Mouse (Mus musculus) liver, adult 2 months (tissue): ENCODE data around the gene T2. TPM values are rescaled to one million over a fixed set of nuclear protein-coding genes. Genes with fewer than 3 reads are reported as not detected.
"Not testable (repeated sequence)": the region's sequence is repeated elsewhere in the genome, so short reads cannot be mapped to it uniquely, and the experiment has no call there.

Source experiments
- DNase-seq: peaks from one replicate; pipeline ENCODE4 v3.0.0-alpha.2; 2011; ENCODE audit warnings: low read depth, low spot score; ENCODE audit errors: extremely low read depth
- H3K27ac ChIP-seq: fragments of 200-500 bp; replicated peaks from 2 replicates; pipeline ENCODE4 v1.5.1; 2012; ENCODE audit warnings: low read depth, mild to moderate bottlenecking, control low read depth, inconsistent platforms, low read length; ENCODE audit not compliant: insufficient read depth
- H3K27me3 ChIP-seq: fragments of 200-500 bp; 2 replicates; pipeline ENCODE4 v1.6.1; 2012; ENCODE audit warnings: mild to moderate bottlenecking, moderate library complexity, low read length, inconsistent platforms; ENCODE audit not compliant: control insufficient read depth, insufficient read depth
- H3K36me3 ChIP-seq: fragments of 200-500 bp; 2 replicates; pipeline ENCODE4 v1.6.1; 2012; ENCODE audit warnings: low read length, inconsistent platforms; ENCODE audit not compliant: control insufficient read depth, insufficient read depth
- H3K4me1 ChIP-seq: fragments of 200-500 bp; 2 replicates; pipeline ENCODE4 v1.6.1; 2011; ENCODE audit warnings: low read length; ENCODE audit not compliant: control insufficient read depth, insufficient read depth
- H3K4me3 ChIP-seq: fragments of 200-500 bp; 2 replicates; pipeline ENCODE4 v1.5.1; 2011; ENCODE audit warnings: low read depth, mild to moderate bottlenecking, control low read depth, low read length, moderate library complexity; ENCODE audit not compliant: insufficient read depth
- H3K79me2 ChIP-seq: fragments of 200-500 bp; 2 replicates; pipeline ENCODE4 v1.6.1; 2012; ENCODE audit warnings: inconsistent platforms, mild to moderate bottlenecking, low read length, moderate library complexity; ENCODE audit not compliant: control insufficient read depth, insufficient read depth
- H3K9ac ChIP-seq: fragments of 200-500 bp; 2 replicates; pipeline ENCODE4 v1.6.1; 2012; ENCODE audit warnings: low read depth, mild to moderate bottlenecking, control low read depth, inconsistent platforms, low read length
- CTCF ChIP-seq: fragments of 200-500 bp; IDR thresholded peaks from 2 replicates; pipeline ENCODE4 v1.5.1; 2011; ENCODE audit warnings: low read depth, low read length, control low read depth
- POLR2A ChIP-seq: fragments of 200-500 bp; IDR thresholded peaks from 2 replicates; pipeline ENCODE4 v1.6.1; 2011; ENCODE audit warnings: low read length, control low read depth; ENCODE audit not compliant: insufficient read depth; ENCODE audit errors: extremely low read depth
- WGBS: fragments of 180-500 bp; shearing (Covaris S2); methylation state at CpG from one replicate; pipeline ENCODE4 v1.1.7; 2018; 5-methylcytosine and 5-hydroxymethylcytosine counted together
- polyA plus RNA-seq: library from polyadenylated mRNA; depleted of rRNA; stranded (reverse); fragments of >200 nt; gene quantifications from 2 replicates; pipeline ENCODE4 v1.2.3, GENCODE M21; 2012; rRNA removed
- total RNA-seq: library from RNA; depleted of rRNA; stranded (reverse); fragments of >200 nt; gene quantifications from 2 replicates; pipeline ENCODE4 v1.2.3, GENCODE M21; 2014; rRNA removed

The T2 gene
- total RNA-seq (not detected in 2 replicates), polyA plus RNA-seq (not detected in 2 replicates)

- 78% methylated on average over 6 of the region's 6 CpGs for WGBS
- Histone ChIP-seq H3K36me3 (no peaks in the 10 kb centered on the region), H3K27ac (no peak within 1 kb of the TSS), H3K27me3 (no peaks in the 10 kb centered on the region), H3K79me2 (no peaks in the 10 kb centered on the region), H3K9ac (no peak within 1 kb of the TSS), H3K4me3 (no peak within 1 kb of the TSS), H3K4me1 (no peaks in the 10 kb centered on the region)
- TF ChIP-seq POLR2A (no peak), CTCF (no peak)
- DNase-seq: no peak
These were observed at the start of gene T2 for GRCm38 (mm10) chr17:8355692-8356091. Gene T2 (plus strand): TSS chr17:8355992.

GRCm38 (mm10) chr17:8310838-8311614, 44.8 kb upstream of the T2 start, which contains the start of gene Sft2d1:
Gene Sft2d1 (plus strand): TSS chr17:8311102.
- Histone ChIP-seq H3K79me2 (peaks cover 32% of the 10 kb centered on the region), H3K4me1 (peaks cover 22% of the 10 kb centered on the region), H3K27ac (peak within 1 kb of the TSS; percentile 92), H3K4me3 (peak within 1 kb of the TSS; percentile 98), H3K9ac (peak within 1 kb of the TSS; percentile 97), H3K27me3 (no peaks in the 10 kb centered on the region), H3K36me3 (no peaks in the 10 kb centered on the region)
- no peak for TF ChIP-seq CTCF
- 0 out of 2 replicates have a peak, but pooled peaks have one; percentile 10 for TF ChIP-seq POLR2A
- DNase-seq: peak; percentile 83
- under 1% methylated on average over 54 of the region's 54 CpGs for WGBS

GRCm38 (mm10) chr17:8311751-8312150, 44.0 kb upstream of the T2 start:
- peaks cover 38% of the 10 kb centered on the region for H3K79me2 ChIP-seq
- H3K9ac ChIP-seq: no peak overlapping the region; the same call in 1 of the 2 replicates
- H3K27me3 ChIP-seq: no peaks in the 10 kb centered on the region

GRCm38 (mm10) chr17:8313976-8314375, 41.8 kb upstream of the T2 start:
- Histone ChIP-seq H3K36me3 (no peaks in the 10 kb centered on the region), H3K27me3 (no peaks in the 10 kb centered on the region), H3K79me2 (peaks cover 48% of the 10 kb centered on the region), H3K27ac (peak overlapping the region; percentile 95), H3K9ac (0 out of 2 replicates have a peak overlapping the region, but pooled peaks have one; percentile 4), H3K4me3 (no peak overlapping the region), H3K4me1 (peaks cover 29% of the 10 kb centered on the region)
- peak; percentile 96 for DNase-seq
- 36% methylated on average over 3 of the region's 3 CpGs for WGBS
- TF ChIP-seq CTCF: no peak
- TF ChIP-seq POLR2A: no peak

More at GRCm38 (mm10) chr17:8311751-8312150, 44.0 kb upstream of the T2 start:
- Histone ChIP-seq H3K36me3 (no peaks in the 10 kb centered on the region), H3K4me1 (peaks cover 22% of the 10 kb centered on the region), H3K27ac (peak overlapping the region; percentile 92), H3K4me3 (peak overlapping the region; percentile 98)
- TF ChIP-seq POLR2A (no peak), CTCF (no peak)
- peak; percentile 91 for DNase-seq
- under 1% methylated on average over 3 of the region's 3 CpGs for WGBS

GRCm38 (mm10) chr17:8316251-8316650, 39.5 kb upstream of the T2 start:
- Histone ChIP-seq H3K4me3 (no peak overlapping the region), H3K9ac (no peak overlapping the region), H3K36me3 (no peaks in the 10 kb centered on the region), H3K79me2 (peaks cover 62% of the 10 kb centered on the region), H3K27ac (no peak overlapping the region), H3K4me1 (peaks cover 31% of the 10 kb centered on the region), H3K27me3 (no peaks in the 10 kb centered on the region)
- TF ChIP-seq POLR2A (no peak), CTCF (peak; percentile 43)
- WGBS: 92% methylated on average over 1 of the region's 1 CpGs
- DNase-seq: no peak

- not testable (repeated sequence) for DNase-seq, H3K4me3 ChIP-seq
- WGBS: 97% methylated on average over 11 of the region's 11 CpGs
These were observed 28.9 kb upstream of the T2 start for GRCm38 (mm10) chr17:8326877-8327276.

More at GRCm38 (mm10) chr17:8326877-8327276, 28.9 kb upstream of the T2 start:
- H3K27me3 ChIP-seq, H3K4me1 ChIP-seq, H3K27ac ChIP-seq, H3K9ac ChIP-seq, H3K79me2 ChIP-seq, H3K36me3 ChIP-seq: not testable (repeated sequence)
